Mouse (Mus musculus) cerebellum, adult 2 months (tissue): Measurements from ENCODE around the gene Myadm. TPM values are rescaled to one million over a fixed set of nuclear protein-coding genes. Genes with fewer than 3 reads are reported as not detected.

ENCODE experiments used
- DNase-seq, 2 experiments: peaks; one replicate each; pipeline ENCODE4 v3.0.0; 2021
- H3K27ac ChIP-seq: fragments of 200-500 bp; 2 replicates; pipeline ENCODE4 v1.5.1; 2012; ENCODE audit warnings: low read length, control low read depth, inconsistent platforms; ENCODE audit not compliant: insufficient read depth
- H3K27me3 ChIP-seq: fragments of 200-500 bp; 2 replicates; pipeline ENCODE4 v1.6.1; 2012; ENCODE audit warnings: inconsistent platforms, mild to moderate bottlenecking, low read length, moderate library complexity; ENCODE audit not compliant: control insufficient read depth, insufficient read depth
- H3K4me1 ChIP-seq: fragments of 200-500 bp; 2 replicates; pipeline ENCODE4 v1.6.1; 2011; ENCODE audit warnings: low read length; ENCODE audit not compliant: control insufficient read depth, insufficient read depth
- H3K4me3 ChIP-seq: fragments of 200-500 bp; replicated peaks from 2 replicates; pipeline ENCODE3; 2011; ENCODE audit warnings: mild to moderate bottlenecking, low read depth, low read length, control low read depth; ENCODE audit not compliant: insufficient read depth
- CTCF ChIP-seq: fragments of 200-500 bp; IDR thresholded peaks from 2 replicates; pipeline ENCODE4 v1.5.1; 2011; ENCODE audit warnings: low read depth, mild to moderate bottlenecking, control low read depth, low read length, moderate library complexity, borderline replicate concordance; ENCODE audit not compliant: insufficient read depth
- POLR2A ChIP-seq: fragments of 200-500 bp; IDR thresholded peaks from 2 replicates; pipeline ENCODE4 v1.6.1; 2011; ENCODE audit warnings: low read length, control low read depth, borderline replicate concordance; ENCODE audit not compliant: insufficient read depth
- WGBS: fragments of 180-500 bp; shearing (Covaris S2); methylation state at CpG from one replicate; pipeline ENCODE4 v1.1.7; 2018; 5-methylcytosine and 5-hydroxymethylcytosine counted together
- polyA plus RNA-seq: library from polyadenylated mRNA; depleted of rRNA; stranded (reverse); fragments of >200 nt; gene quantifications from 2 replicates; pipeline ENCODE4 v1.2.3, GENCODE M21; 2012; rRNA removed

Myadm gene
- polyA plus RNA-seq, 1 experiment = 43.3 TPM

DNA sequence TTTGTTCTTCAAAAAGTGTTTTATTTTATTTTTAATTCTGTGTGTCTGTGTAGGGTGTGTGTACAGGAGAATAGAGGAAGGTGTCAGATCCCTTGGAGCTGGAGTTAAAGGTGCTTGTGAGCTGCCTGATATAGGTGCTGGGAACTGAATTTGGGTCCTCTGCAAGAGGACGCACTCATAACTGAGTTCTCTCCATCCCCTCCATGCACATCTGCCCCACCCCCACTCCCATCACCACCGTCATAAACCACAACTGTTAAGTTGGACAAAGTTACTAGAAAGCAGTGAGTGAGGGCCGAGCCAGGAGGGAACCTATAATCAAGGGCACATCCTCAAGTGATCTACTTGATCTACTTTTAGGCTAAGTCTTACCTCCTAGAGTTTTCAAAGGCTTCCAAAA is 55.0 kb downstream of the Myadm start:
- Histone ChIP-seq H3K27ac (no peak overlapping the region), H3K27me3 (no peaks in the 10 kb centered on the region), H3K4me1 (no peaks in the 10 kb centered on the region), H3K4me3 (no peak overlapping the region)
- TF ChIP-seq POLR2A (no peak), CTCF (no peak)
- DNase-seq = no peak
- 89% methylated on average over 3 of the region's 3 CpGs for WGBS

DNA sequence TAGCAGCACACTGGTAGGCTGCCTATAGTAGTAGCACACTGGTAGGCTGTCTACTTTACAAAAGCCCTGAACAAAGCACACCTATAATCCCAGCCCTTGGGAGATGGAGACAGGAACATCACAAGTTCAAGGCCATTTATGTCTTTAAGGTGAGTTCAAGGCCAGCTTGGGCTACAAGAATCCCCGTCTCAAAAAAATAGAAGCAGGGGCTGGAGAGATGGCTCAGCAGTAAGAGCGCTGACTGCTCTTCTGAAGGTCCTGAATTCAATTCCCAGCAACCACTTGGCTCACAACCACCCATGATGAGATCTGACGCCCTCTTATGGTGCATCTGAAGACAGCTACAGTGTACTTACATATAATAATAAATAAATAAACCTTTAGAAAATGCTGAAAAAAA is 56.4 kb downstream of the Myadm start:
- Histone ChIP-seq H3K4me1 (no peaks in the 10 kb centered on the region), H3K27ac (no peak overlapping the region), H3K4me3 (no peak overlapping the region), H3K27me3 (no peaks in the 10 kb centered on the region)
- DNase-seq = no peak
- TF ChIP-seq POLR2A (no peak), CTCF (no peak)
- WGBS = 95% methylated on average over 3 of the region's 3 CpGs

DNA sequence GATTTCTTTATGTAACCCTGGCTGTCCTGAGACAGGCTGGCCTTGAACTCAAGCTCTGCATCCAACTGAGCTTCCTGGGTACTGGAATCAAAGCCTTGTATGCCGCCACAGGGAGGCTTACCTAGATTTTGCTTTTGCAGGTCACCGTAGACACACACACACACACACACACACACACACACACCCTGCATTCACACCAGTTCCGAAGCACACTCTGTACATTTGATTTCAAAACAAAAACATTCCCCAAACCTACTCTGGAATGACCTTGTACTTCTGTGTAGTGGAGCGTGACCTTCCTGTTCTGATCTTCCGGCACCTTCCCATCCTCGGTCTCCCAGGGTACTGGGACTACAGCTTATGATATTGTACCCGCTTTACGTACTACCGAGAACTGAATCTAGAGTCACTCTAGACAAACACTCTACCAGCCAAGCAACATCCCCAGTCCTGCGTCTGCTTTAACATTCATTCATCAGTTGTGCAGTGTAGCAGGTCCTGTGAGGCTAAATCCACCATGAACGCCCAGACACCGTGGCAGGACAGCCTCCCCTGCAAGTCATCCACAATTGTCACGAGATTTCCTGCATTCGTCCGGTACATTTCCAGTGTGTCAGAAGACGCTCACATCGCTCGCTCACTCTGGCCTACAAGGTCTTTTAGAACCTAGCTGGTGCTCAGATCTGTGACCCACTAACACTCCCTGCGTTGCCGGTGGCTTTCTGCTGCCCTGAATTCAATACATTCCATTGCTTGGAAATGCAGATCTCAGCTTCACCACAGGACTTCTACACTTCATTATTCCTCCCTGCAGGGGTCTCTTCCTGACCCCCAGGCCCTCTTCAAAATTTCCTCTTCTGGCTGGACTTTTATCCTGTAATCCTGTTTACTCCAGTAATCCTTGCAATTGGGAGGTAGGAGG is 58.7 kb downstream of the Myadm start:
- Histone ChIP-seq H3K27ac (0 out of 2 replicates have a peak overlapping the region, but pooled peaks have one; percentile 4), H3K27me3 (no peaks in the 10 kb centered on the region), H3K4me3 (no peak overlapping the region), H3K4me1 (no peaks in the 10 kb centered on the region)
- WGBS = 41% methylated on average over 20 of the region's 20 CpGs
- DNase-seq = peak in 1 of 2 experiments; percentile 37
- TF ChIP-seq POLR2A (no peak), CTCF (no peak)

DNA sequence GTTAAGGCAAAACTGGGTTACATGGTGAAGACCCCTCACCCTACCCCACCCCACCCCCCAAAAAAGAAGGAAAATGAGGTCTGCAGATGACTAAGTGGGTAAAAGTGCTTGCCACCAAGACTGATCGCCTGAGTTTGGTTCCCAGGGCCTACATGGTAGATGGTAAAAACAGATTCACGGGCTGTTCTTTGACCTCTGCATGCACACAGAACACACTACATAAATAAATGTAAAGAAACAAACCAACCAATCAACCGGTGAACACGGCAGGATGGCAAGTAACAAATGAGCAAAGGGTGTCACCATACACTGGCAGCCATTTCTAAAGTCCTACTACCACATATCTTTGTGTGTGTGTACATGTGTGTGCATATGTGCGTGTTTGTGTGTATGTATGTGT is 59.4 kb downstream of the Myadm start:
- H3K4me3 ChIP-seq = no peak overlapping the region
- H3K27me3 ChIP-seq = no peaks in the 10 kb centered on the region
- WGBS = 67% methylated on average over 5 of the region's 5 CpGs
- H3K4me1 ChIP-seq = no peaks in the 10 kb centered on the region
- DNase-seq = no peak
- TF ChIP-seq POLR2A (no peak), CTCF (no peak)
- H3K27ac ChIP-seq = no peak overlapping the region

DNA sequence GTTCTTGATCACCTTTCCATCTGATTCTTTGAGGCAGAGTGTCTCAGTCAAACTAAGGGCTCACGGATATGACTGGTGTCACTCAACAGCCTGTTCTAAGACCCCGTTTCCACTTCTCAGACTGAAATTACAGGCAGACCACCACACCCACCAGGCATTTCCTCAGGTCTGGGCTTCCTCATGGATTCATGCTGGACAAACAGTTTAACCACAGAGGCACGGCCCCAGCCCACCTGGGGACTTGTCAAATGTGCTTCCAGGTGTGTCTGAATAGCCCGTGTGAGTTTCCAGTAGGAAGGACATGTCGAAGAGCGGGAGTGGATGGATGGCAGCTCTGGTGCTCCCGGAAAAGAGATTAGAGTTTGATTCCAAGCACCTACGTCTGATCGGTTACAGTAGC is 60.9 kb downstream of the Myadm start:
- TF ChIP-seq CTCF (no peak), POLR2A (no peak)
- no peak overlapping the region for H3K4me3 ChIP-seq
- no peak for DNase-seq
- H3K4me1 ChIP-seq = no peaks in the 10 kb centered on the region
- H3K27ac ChIP-seq = no peak overlapping the region
- 88% methylated on average over 9 of the region's 9 CpGs for WGBS
- no peaks in the 10 kb centered on the region for H3K27me3 ChIP-seq

Other genes with a start within 250 kb of the Myadm start
- not detected in 2 replicates for gene AU018091, start 119.9 kb upstream of the Myadm start, polyA plus RNA-seq
- 0.02 TPM in 1 of 2 replicates, not detected in the other for gene Nlrp12, start 39.3 kb upstream of the Myadm start, polyA plus RNA-seq
- 152 and 195 TPM in 2 replicates for gene Prkcg, start 99 bp downstream of the Myadm start, polyA plus RNA-seq
- 278 and 296 TPM in 2 replicates for gene Cacng7, start 43.9 kb downstream of the Myadm start, polyA plus RNA-seq
- 16.6 and 20.6 TPM in 2 replicates for gene Cacng8, start 101.6 kb downstream of the Myadm start, polyA plus RNA-seq
- 0.05 and 0.13 TPM in 2 replicates for gene Cacng6, start 135.1 kb downstream of the Myadm start, polyA plus RNA-seq
- gene Tarm1, start 213.5 kb downstream of the Myadm start, polyA plus RNA-seq = 0.49 and 0.84 TPM in 2 replicates